Mouse (Mus musculus): ENCODE measurements around the gene Ddr2. TPM values are rescaled to one million over a fixed set of nuclear protein-coding genes. Genes with fewer than 3 reads are reported as not detected.

Ddr2 gene
- total RNA-seq, 1 experiment from 2014 or later, result not detected

- no peak for ATAC-seq (replicated peaks in 1 of 2; ENCODE audit: insufficient read depth in 1 of 2, low FRiP score in 2 of 2, low TSS enrichment in 1 of 2, low read depth in 1 of 2, poor library complexity in 2 of 2, severe bottlenecking in 2 of 2)
These were observed 53.6 kb downstream of the Ddr2 start for GRCm38 (mm10) chr1:170056921-170057320.

GRCm38 (mm10) chr1:170056214-170056613 lies 54.3 kb downstream of the Ddr2 start:
- ATAC-seq (replicated peaks in 1 of 2; ENCODE audit: insufficient read depth in 1 of 2, low FRiP score in 2 of 2, low TSS enrichment in 1 of 2, low read depth in 1 of 2, poor library complexity in 2 of 2, severe bottlenecking in 2 of 2), result no peak

GRCm38 (mm10) chr1:170052469-170053065 lies 58.0 kb downstream of the Ddr2 start:
- ATAC-seq (replicated peaks in 1 of 2; ENCODE audit: insufficient read depth in 1 of 2, low FRiP score in 2 of 2, low TSS enrichment in 1 of 2, low read depth in 1 of 2, poor library complexity in 2 of 2, severe bottlenecking in 2 of 2), result no peak

- no peak for ATAC-seq (replicated peaks in 1 of 2; ENCODE audit: insufficient read depth in 1 of 2, low FRiP score in 2 of 2, low TSS enrichment in 1 of 2, low read depth in 1 of 2, poor library complexity in 2 of 2, severe bottlenecking in 2 of 2)
These were observed 58.9 kb downstream of the Ddr2 start for GRCm38 (mm10) chr1:170051631-170052177.

- ATAC-seq (replicated peaks in 1 of 2; ENCODE audit: insufficient read depth in 1 of 2, low FRiP score in 2 of 2, low TSS enrichment in 1 of 2, low read depth in 1 of 2, poor library complexity in 2 of 2, severe bottlenecking in 2 of 2), result no peak
These were observed 62.1 kb downstream of the Ddr2 start for GRCm38 (mm10) chr1:170048434-170048833.

GRCm38 (mm10) chr1:170044726-170045471 lies 65.7 kb downstream of the Ddr2 start:
- peak in 1 of 2 experiments; percentile 48; a peak in 1 of 4 replicates for ATAC-seq (replicated peaks in 1 of 2; ENCODE audit: insufficient read depth in 1 of 2, low FRiP score in 2 of 2, low TSS enrichment in 1 of 2, low read depth in 1 of 2, poor library complexity in 2 of 2, severe bottlenecking in 2 of 2)

GRCm38 (mm10) chr1:170043753-170044152 lies 66.8 kb downstream of the Ddr2 start:
- no peak; a peak in 1 of 4 replicates for ATAC-seq (replicated peaks in 1 of 2; ENCODE audit: insufficient read depth in 1 of 2, low FRiP score in 2 of 2, low TSS enrichment in 1 of 2, low read depth in 1 of 2, poor library complexity in 2 of 2, severe bottlenecking in 2 of 2)

GRCm38 (mm10) chr1:170042996-170043395 lies 67.6 kb downstream of the Ddr2 start:
- ATAC-seq (replicated peaks in 1 of 2; ENCODE audit: insufficient read depth in 1 of 2, low FRiP score in 2 of 2, low TSS enrichment in 1 of 2, low read depth in 1 of 2, poor library complexity in 2 of 2, severe bottlenecking in 2 of 2), result no peak

- no peak for ATAC-seq (replicated peaks in 1 of 2; ENCODE audit: insufficient read depth in 1 of 2, low FRiP score in 2 of 2, low TSS enrichment in 1 of 2, low read depth in 1 of 2, poor library complexity in 2 of 2, severe bottlenecking in 2 of 2)
These were observed 71.2 kb downstream of the Ddr2 start for GRCm38 (mm10) chr1:170039402-170039801.

- peak in 1 of 2 experiments; percentile 53; a peak in 3 of 4 replicates for ATAC-seq (replicated peaks in 1 of 2; ENCODE audit: insufficient read depth in 1 of 2, low FRiP score in 2 of 2, low TSS enrichment in 1 of 2, low read depth in 1 of 2, poor library complexity in 2 of 2, severe bottlenecking in 2 of 2)
These were observed 75.0 kb downstream of the Ddr2 start for GRCm38 (mm10) chr1:170035575-170035974.

- ATAC-seq (replicated peaks in 1 of 2; ENCODE audit: insufficient read depth in 1 of 2, low FRiP score in 2 of 2, low TSS enrichment in 1 of 2, low read depth in 1 of 2, poor library complexity in 2 of 2, severe bottlenecking in 2 of 2), result no peak
These were observed 75.6 kb downstream of the Ddr2 start for GRCm38 (mm10) chr1:170034961-170035360.

GRCm38 (mm10) chr1:170031656-170032055 lies 78.9 kb downstream of the Ddr2 start:
- no peak for ATAC-seq (replicated peaks in 1 of 2; ENCODE audit: insufficient read depth in 1 of 2, low FRiP score in 2 of 2, low TSS enrichment in 1 of 2, low read depth in 1 of 2, poor library complexity in 2 of 2, severe bottlenecking in 2 of 2)

- ATAC-seq (replicated peaks in 1 of 2; ENCODE audit: insufficient read depth in 1 of 2, low FRiP score in 2 of 2, low TSS enrichment in 1 of 2, low read depth in 1 of 2, poor library complexity in 2 of 2, severe bottlenecking in 2 of 2), result no peak
These were observed 95.8 kb downstream of the Ddr2 start for GRCm38 (mm10) chr1:170014784-170015183.

- ATAC-seq (replicated peaks in 1 of 2; ENCODE audit: insufficient read depth in 1 of 2, low FRiP score in 2 of 2, low TSS enrichment in 1 of 2, low read depth in 1 of 2, poor library complexity in 2 of 2, severe bottlenecking in 2 of 2), result no peak
These were observed 99.7 kb downstream of the Ddr2 start for GRCm38 (mm10) chr1:170010716-170011505.

- no peak for ATAC-seq (replicated peaks in 1 of 2; ENCODE audit: insufficient read depth in 1 of 2, low FRiP score in 2 of 2, low TSS enrichment in 1 of 2, low read depth in 1 of 2, poor library complexity in 2 of 2, severe bottlenecking in 2 of 2)
These were observed 101.3 kb downstream of the Ddr2 start for GRCm38 (mm10) chr1:170009296-170009695.

- no peak for ATAC-seq (replicated peaks in 1 of 2; ENCODE audit: insufficient read depth in 1 of 2, low FRiP score in 2 of 2, low TSS enrichment in 1 of 2, low read depth in 1 of 2, poor library complexity in 2 of 2, severe bottlenecking in 2 of 2)
These were observed 101.9 kb downstream of the Ddr2 start for GRCm38 (mm10) chr1:170008432-170009220.

- 0 out of 4 replicates have a peak, but pooled peaks of 1 of the 2 experiments have one; percentile 2 for ATAC-seq (replicated peaks in 1 of 2; ENCODE audit: insufficient read depth in 1 of 2, low FRiP score in 2 of 2, low TSS enrichment in 1 of 2, low read depth in 1 of 2, poor library complexity in 2 of 2, severe bottlenecking in 2 of 2)
These were observed 104.0 kb downstream of the Ddr2 start for GRCm38 (mm10) chr1:170006516-170006915.
